Mouse (Mus musculus): ENCODE results near the gene Nlrc3.

- TF ChIP-seq GATA1 (IDR thresholded peaks at IDR 0.05; ENCODE audit: low read length) (no peak), TAL1 (IDR thresholded peaks at IDR 0.05; ENCODE audit: low read length) (no peak)
Measured at GRCm38 (mm10) chr16:3933536-3933935, 42.9 kb downstream of the Nlrc3 start.

All from erythroblast, embryonic 14.5 days (primary cell).